Mouse (Mus musculus): ENCODE measurements around the gene Homer3. TPM values are rescaled to one million over a fixed set of nuclear protein-coding genes. Genes with fewer than 3 reads are reported as not detected.

Homer3 gene
- polyA plus RNA-seq, 1 experiment from 2014 or later: 77.9 TPM

- Histone ChIP-seq H3K9ac (no peak overlapping the region), H3K4me2 (no peak overlapping the region), H3K36me3 (ENCODE audit: insufficient read depth) (peaks cover 94% of the 10 kb centered on the region), H3K27me3 (ENCODE audit: insufficient read depth, low read length) (no peaks in the 10 kb centered on the region), H3K27ac (ENCODE audit: low read depth) (no peak overlapping the region), H3K9me3 (ENCODE audit: low read depth, low read length) (no peaks in the 10 kb centered on the region), H3K4me3 (ENCODE audit: low read depth, low read length) (no peak overlapping the region), H3K4me1 (ENCODE audit: insufficient read depth) (no peaks in the 10 kb centered on the region)
- DNase-seq (no peak), ATAC-seq (ENCODE audit: insufficient read depth) (no peak)
- TF ChIP-seq CTCF (IDR thresholded peaks at IDR 0.05; ENCODE audit: low read depth): no peak
- WGBS: 91% methylated on average over 3 of the region's 3 CpGs
Measured at GRCm38 (mm10) chr8:70247841-70248240, 34.8 kb upstream of the Homer3 start.

- ATAC-seq (ENCODE audit: insufficient read depth) (no peak), DNase-seq (peak; percentile 32)
- TF ChIP-seq CTCF (IDR thresholded peaks at IDR 0.05; ENCODE audit: low read depth): peak; percentile 34
- H3K4me3 ChIP-seq (ENCODE audit: low read depth, low read length): no peak overlapping the region
- no peaks in the 10 kb centered on the region for H3K4me1 ChIP-seq (ENCODE audit: insufficient read depth)
- no peak overlapping the region for H3K4me2 ChIP-seq
- H3K9me3 ChIP-seq (ENCODE audit: low read depth, low read length): no peaks in the 10 kb centered on the region
- no peak overlapping the region for H3K9ac ChIP-seq
- H3K27ac ChIP-seq (ENCODE audit: low read depth): no peak overlapping the region
- peaks cover 99% of the 10 kb centered on the region for H3K36me3 ChIP-seq (ENCODE audit: insufficient read depth)
- 72% methylated on average over 1 of the region's 1 CpGs for WGBS
- H3K27me3 ChIP-seq (ENCODE audit: insufficient read depth, low read length): no peaks in the 10 kb centered on the region
Measured at GRCm38 (mm10) chr8:70254628-70255027, 28.0 kb upstream of the Homer3 start.

GRCm38 (mm10) chr8:70257456-70257855 lies 25.2 kb upstream of the Homer3 start:
- Histone ChIP-seq H3K9ac (no peak overlapping the region), H3K36me3 (ENCODE audit: insufficient read depth) (peaks cover 99% of the 10 kb centered on the region), H3K4me2 (no peak overlapping the region), H3K4me3 (ENCODE audit: low read depth, low read length) (no peak overlapping the region), H3K27ac (ENCODE audit: low read depth) (no peak overlapping the region), H3K9me3 (ENCODE audit: low read depth, low read length) (no peaks in the 10 kb centered on the region), H3K27me3 (ENCODE audit: insufficient read depth, low read length) (no peaks in the 10 kb centered on the region), H3K4me1 (ENCODE audit: insufficient read depth) (no peaks in the 10 kb centered on the region)
- TF ChIP-seq CTCF (IDR thresholded peaks at IDR 0.05; ENCODE audit: low read depth): no peak
- DNase-seq (no peak), ATAC-seq (ENCODE audit: insufficient read depth) (no peak)
- 82% methylated on average over 3 of the region's 3 CpGs for WGBS

- TF ChIP-seq CTCF (IDR thresholded peaks at IDR 0.05; ENCODE audit: low read depth): no peak
- H3K36me3 ChIP-seq (ENCODE audit: insufficient read depth): peaks cover 98% of the 10 kb centered on the region
- no peak overlapping the region for H3K27ac ChIP-seq (ENCODE audit: low read depth)
- no peak for DNase-seq
- H3K9ac ChIP-seq: no peak overlapping the region
- H3K4me2 ChIP-seq: no peak overlapping the region
- no peaks in the 10 kb centered on the region for H3K27me3 ChIP-seq (ENCODE audit: insufficient read depth, low read length)
- H3K4me1 ChIP-seq (ENCODE audit: insufficient read depth): no peaks in the 10 kb centered on the region
- 82% methylated on average over 5 of the region's 5 CpGs for WGBS
- ATAC-seq (ENCODE audit: insufficient read depth): no peak
- no peaks in the 10 kb centered on the region for H3K9me3 ChIP-seq (ENCODE audit: low read depth, low read length)
- H3K4me3 ChIP-seq (ENCODE audit: low read depth, low read length): no peak overlapping the region
Measured at GRCm38 (mm10) chr8:70258600-70258999, 24.0 kb upstream of the Homer3 start.

GRCm38 (mm10) chr8:70259043-70259442 lies 23.6 kb upstream of the Homer3 start:
- no peaks in the 10 kb centered on the region for H3K9me3 ChIP-seq (ENCODE audit: low read depth, low read length)
- ATAC-seq (ENCODE audit: insufficient read depth) (peak; percentile 48), DNase-seq (peak; percentile 19)
- TF ChIP-seq CTCF (IDR thresholded peaks at IDR 0.05; ENCODE audit: low read depth): no peak
- peaks cover 98% of the 10 kb centered on the region for H3K36me3 ChIP-seq (ENCODE audit: insufficient read depth)
- 79% methylated on average over 2 of the region's 2 CpGs for whole genome bisulfite sequencing
- no peak overlapping the region for H3K9ac ChIP-seq
- no peaks in the 10 kb centered on the region for H3K4me1 ChIP-seq (ENCODE audit: insufficient read depth)
- H3K4me3 ChIP-seq (ENCODE audit: low read depth, low read length): no peak overlapping the region
- H3K27me3 ChIP-seq (ENCODE audit: insufficient read depth, low read length): no peaks in the 10 kb centered on the region
- H3K4me2 ChIP-seq: no peak overlapping the region
- H3K27ac ChIP-seq (ENCODE audit: low read depth): no peak overlapping the region

GRCm38 (mm10) chr8:70267674-70268073 lies 15.0 kb upstream of the Homer3 start:
- ATAC-seq (ENCODE audit: insufficient read depth) (no peak), DNase-seq (no peak)
- Histone ChIP-seq H3K9me3 (ENCODE audit: low read depth, low read length) (no peaks in the 10 kb centered on the region), H3K4me2 (no peak overlapping the region), H3K27ac (ENCODE audit: low read depth) (no peak overlapping the region), H3K4me1 (ENCODE audit: insufficient read depth) (no peaks in the 10 kb centered on the region), H3K4me3 (ENCODE audit: low read depth, low read length) (no peak overlapping the region), H3K36me3 (ENCODE audit: insufficient read depth) (peaks cover 29% of the 10 kb centered on the region), H3K9ac (no peak overlapping the region), H3K27me3 (ENCODE audit: insufficient read depth, low read length) (no peaks in the 10 kb centered on the region)
- TF ChIP-seq CTCF (IDR thresholded peaks at IDR 0.05; ENCODE audit: low read depth): no peak
- WGBS: 57% methylated on average over 3 of the region's 3 CpGs

- Histone ChIP-seq H3K9ac (no peak overlapping the region), H3K27me3 (ENCODE audit: insufficient read depth, low read length) (no peaks in the 10 kb centered on the region), H3K4me3 (ENCODE audit: low read depth, low read length) (no peak overlapping the region), H3K36me3 (ENCODE audit: insufficient read depth) (peaks cover 22% of the 10 kb centered on the region), H3K9me3 (ENCODE audit: low read depth, low read length) (no peaks in the 10 kb centered on the region), H3K4me1 (ENCODE audit: insufficient read depth) (no peaks in the 10 kb centered on the region), H3K4me2 (no peak overlapping the region), H3K27ac (ENCODE audit: low read depth) (no peak overlapping the region)
- ATAC-seq (ENCODE audit: insufficient read depth) (no peak), DNase-seq (no peak)
- no peak for TF ChIP-seq CTCF (IDR thresholded peaks at IDR 0.05; ENCODE audit: low read depth)
- 66% methylated on average over 5 of the region's 5 CpGs for WGBS
Measured at GRCm38 (mm10) chr8:70268311-70268710, 14.3 kb upstream of the Homer3 start.

All from lung, embryonic 14.5 days (tissue).